Mouse (Mus musculus) liver, adult (tissue): ENCODE data around the gene Fam166b.

Source experiments
- GATA4 ChIP-seq: IDR thresholded peaks from 2 replicates; pipeline ENCODE4 v1.6.1; 2014; ENCODE audit warnings: mild to moderate bottlenecking, low read length; ENCODE audit not compliant: insufficient replicate concordance

Fam166b gene

DNA sequence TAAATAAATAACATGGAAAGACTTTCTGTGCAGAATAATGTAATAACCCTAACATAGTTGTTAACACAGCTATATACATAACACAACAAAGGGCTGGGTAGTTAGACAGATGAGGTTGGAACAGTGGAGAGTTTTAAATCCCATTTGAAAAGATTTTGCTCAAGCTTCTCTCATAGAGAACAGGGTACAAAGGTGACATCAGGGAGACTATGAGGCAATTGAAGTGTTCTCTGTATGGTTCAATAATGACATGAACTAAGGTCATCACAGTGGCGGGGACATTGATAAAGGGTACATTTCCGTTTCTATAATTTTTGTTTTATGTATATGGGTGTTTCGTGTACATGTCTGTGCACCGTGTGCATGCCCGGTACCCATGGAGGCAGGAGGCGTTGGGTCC lies 49.3 kb downstream of the Fam166b start:
- no peak for TF ChIP-seq GATA4
